Mouse (Mus musculus) brain, embryonic 14.5 days (tissue): Measurements from ENCODE around the gene Stk19.
"Not testable (repeated sequence)": the region's sequence is repeated elsewhere in the genome, so short reads cannot be mapped to it uniquely, and the experiment has no call there.

Source experiments
- CTCF ChIP-seq: fragments of 200-500 bp; IDR thresholded peaks from 2 replicates; pipeline ENCODE4 v1.5.1; 2012; ENCODE audit warnings: inconsistent platforms, mild to moderate bottlenecking, moderate library complexity, borderline replicate concordance; ENCODE audit not compliant: insufficient read depth, insufficient read length; ENCODE audit errors: extremely low read depth
- POLR2A ChIP-seq: fragments of 200-500 bp; IDR thresholded peaks from 2 replicates; pipeline ENCODE4 v1.6.1; 2012; ENCODE audit warnings: mild to moderate bottlenecking, inconsistent platforms, borderline replicate concordance; ENCODE audit not compliant: poor library complexity, insufficient read depth, insufficient read length, severe bottlenecking; ENCODE audit errors: extremely low read depth

GRCm38 (mm10) chr17:34800781-34801305, 35.9 kb downstream of the Stk19 start:
- not testable (repeated sequence) for TF ChIP-seq CTCF, POLR2A
